Mouse (Mus musculus): ENCODE results near the gene Sorbs2. TPM values are rescaled to one million over a fixed set of nuclear protein-coding genes. Genes with fewer than 3 reads are reported as not detected.

Sorbs2 gene
- polyA plus RNA-seq, 1 experiment from 2014 or later, result 43.2 TPM

GRCm38 (mm10) chr8:45628421-45629065 lies 121.0 kb downstream of the Sorbs2 start:
- no peaks in the 10 kb centered on the region for H3K36me3 ChIP-seq
- H3K27ac ChIP-seq, result peak overlapping the region; percentile 96
- no peak for ATAC-seq (replicated peaks; ENCODE audit: low FRiP score)
- H3K9ac ChIP-seq, result 0 out of 2 replicates have a peak overlapping the region, but pooled peaks have one; percentile 54
- H3K4me1 ChIP-seq, result peaks cover 22% of the 10 kb centered on the region
- peak overlapping the region; percentile 63 for H3K4me3 ChIP-seq (replicated peaks)
- H3K4me2 ChIP-seq, result peak overlapping the region; percentile 78
- no peaks in the 10 kb centered on the region for H3K27me3 ChIP-seq
- WGBS, result 38% methylated on average over 9 of the region's 9 CpGs
- no peaks in the 10 kb centered on the region for H3K9me3 ChIP-seq (replicated peaks)

GRCm38 (mm10) chr8:45629066-45629430 lies 121.5 kb downstream of the Sorbs2 start:
- Histone ChIP-seq H3K4me1 (peaks cover 22% of the 10 kb centered on the region), H3K4me3 (replicated peaks) (peak overlapping the region; percentile 63), H3K27me3 (no peaks in the 10 kb centered on the region), H3K9me3 (replicated peaks) (no peaks in the 10 kb centered on the region), H3K9ac (0 out of 2 replicates have a peak overlapping the region, but pooled peaks have one; percentile 54), H3K27ac (peak overlapping the region; percentile 96), H3K36me3 (no peaks in the 10 kb centered on the region), H3K4me2 (peak overlapping the region; percentile 78)
- no peak for ATAC-seq (replicated peaks; ENCODE audit: low FRiP score)
- WGBS, result 49% methylated on average over 8 of the region's 8 CpGs

- no peak for ATAC-seq (replicated peaks; ENCODE audit: low FRiP score)
- Histone ChIP-seq H3K27me3 (no peaks in the 10 kb centered on the region), H3K4me1 (peaks cover 27% of the 10 kb centered on the region), H3K4me3 (replicated peaks) (no peak overlapping the region), H3K4me2 (no peak overlapping the region), H3K9me3 (replicated peaks) (no peaks in the 10 kb centered on the region), H3K9ac (no peak overlapping the region), H3K36me3 (no peaks in the 10 kb centered on the region), H3K27ac (no peak overlapping the region)
- WGBS, result 66% methylated on average over 8 of the region's 8 CpGs
Observed at GRCm38 (mm10) chr8:45631023-45631422, 123.4 kb downstream of the Sorbs2 start.

- Histone ChIP-seq H3K4me1 (peaks cover 10% of the 10 kb centered on the region), H3K9ac (no peak overlapping the region), H3K4me3 (replicated peaks) (no peak overlapping the region), H3K27ac (no peak overlapping the region), H3K4me2 (no peak overlapping the region), H3K36me3 (no peaks in the 10 kb centered on the region), H3K9me3 (replicated peaks) (no peaks in the 10 kb centered on the region), H3K27me3 (no peaks in the 10 kb centered on the region)
- no peak for ATAC-seq (replicated peaks; ENCODE audit: low FRiP score)
- WGBS, result 76% methylated on average over 6 of the region's 6 CpGs
Observed at GRCm38 (mm10) chr8:45635155-45635554, 127.6 kb downstream of the Sorbs2 start.

- no peak for ATAC-seq (replicated peaks; ENCODE audit: low FRiP score)
- H3K4me1 ChIP-seq, result peaks cover 6% of the 10 kb centered on the region; the same call in 1 of the 2 replicates
- H3K9ac ChIP-seq, result no peak overlapping the region
- no peak overlapping the region for H3K27ac ChIP-seq
- no peaks in the 10 kb centered on the region for H3K36me3 ChIP-seq
- H3K4me3 ChIP-seq (replicated peaks), result no peak overlapping the region
- no peaks in the 10 kb centered on the region for H3K27me3 ChIP-seq
- 86% methylated on average over 1 of the region's 1 CpGs for WGBS
- H3K4me2 ChIP-seq, result no peak overlapping the region
- no peaks in the 10 kb centered on the region for H3K9me3 ChIP-seq (replicated peaks)
Observed at GRCm38 (mm10) chr8:45637745-45638144, 130.2 kb downstream of the Sorbs2 start.

- no peaks in the 10 kb centered on the region for H3K36me3 ChIP-seq
- H3K27me3 ChIP-seq, result no peaks in the 10 kb centered on the region
- no peak overlapping the region for H3K4me3 ChIP-seq (replicated peaks)
- H3K4me1 ChIP-seq, result peaks cover 6% of the 10 kb centered on the region; the same call in 1 of the 2 replicates
- no peaks in the 10 kb centered on the region for H3K9me3 ChIP-seq (replicated peaks)
- no peak for ATAC-seq (replicated peaks; ENCODE audit: low FRiP score)
- H3K4me2 ChIP-seq, result no peak overlapping the region
- H3K9ac ChIP-seq, result no peak overlapping the region
- H3K27ac ChIP-seq, result no peak overlapping the region
Observed at GRCm38 (mm10) chr8:45639444-45639843, 131.9 kb downstream of the Sorbs2 start.

GRCm38 (mm10) chr8:45644651-45645050 lies 137.1 kb downstream of the Sorbs2 start:
- ATAC-seq (replicated peaks; ENCODE audit: low FRiP score), result no peak
- WGBS, result 84% methylated on average over 2 of the region's 2 CpGs

GRCm38 (mm10) chr8:45649063-45649462 lies 141.5 kb downstream of the Sorbs2 start:
- Histone ChIP-seq H3K4me2 (no peak overlapping the region), H3K4me1 (no peaks in the 10 kb centered on the region), H3K27me3 (no peaks in the 10 kb centered on the region), H3K4me3 (replicated peaks) (no peak overlapping the region), H3K9ac (no peak overlapping the region), H3K36me3 (0 out of 2 replicates have a peak, but pooled peaks cover 5% of the 10 kb centered on the region), H3K27ac (no peak overlapping the region), H3K9me3 (replicated peaks) (no peaks in the 10 kb centered on the region)
- no peak for ATAC-seq (replicated peaks; ENCODE audit: low FRiP score)
- 90% methylated on average over 7 of the region's 7 CpGs for WGBS

More at GRCm38 (mm10) chr8:45644651-45645050, 137.1 kb downstream of the Sorbs2 start:
- Histone ChIP-seq H3K27me3 (no peaks in the 10 kb centered on the region), H3K4me2 (no peak overlapping the region), H3K9ac (no peak overlapping the region), H3K27ac (no peak overlapping the region), H3K9me3 (replicated peaks) (no peaks in the 10 kb centered on the region), H3K36me3 (0 out of 2 replicates have a peak, but pooled peaks cover 5% of the 10 kb centered on the region), H3K4me3 (replicated peaks) (no peak overlapping the region), H3K4me1 (no peaks in the 10 kb centered on the region)

- H3K4me3 ChIP-seq (replicated peaks), result no peak overlapping the region
- no peak overlapping the region for H3K27ac ChIP-seq
- H3K36me3 ChIP-seq, result 0 out of 2 replicates have a peak, but pooled peaks cover 5% of the 10 kb centered on the region
- H3K4me2 ChIP-seq, result no peak overlapping the region
- H3K4me1 ChIP-seq, result peaks cover 5% of the 10 kb centered on the region; the same call in 1 of the 2 replicates
- 82% methylated on average over 5 of the region's 5 CpGs for WGBS
- no peaks in the 10 kb centered on the region for H3K27me3 ChIP-seq
- ATAC-seq (replicated peaks; ENCODE audit: low FRiP score), result no peak
- H3K9ac ChIP-seq, result no peak overlapping the region
- no peaks in the 10 kb centered on the region for H3K9me3 ChIP-seq (replicated peaks)
Observed at GRCm38 (mm10) chr8:45649966-45650365, 142.4 kb downstream of the Sorbs2 start.

- no peaks in the 10 kb centered on the region for H3K27me3 ChIP-seq
- no peaks in the 10 kb centered on the region for H3K9me3 ChIP-seq (replicated peaks)
- WGBS, result 71% methylated on average over 3 of the region's 3 CpGs
- no peak overlapping the region for H3K9ac ChIP-seq
- H3K4me1 ChIP-seq, result peaks cover 39% of the 10 kb centered on the region
- 0 out of 2 replicates have a peak overlapping the region, but pooled peaks have one; percentile 26 for H3K4me2 ChIP-seq
- no peaks in the 10 kb centered on the region for H3K36me3 ChIP-seq
- H3K27ac ChIP-seq, result no peak overlapping the region
- ATAC-seq (replicated peaks; ENCODE audit: low FRiP score), result no peak
- no peak overlapping the region for H3K4me3 ChIP-seq (replicated peaks)
Observed at GRCm38 (mm10) chr8:45658021-45658420, 150.4 kb downstream of the Sorbs2 start.

GRCm38 (mm10) chr8:45658458-45659325 lies 151.1 kb downstream of the Sorbs2 start:
- no peak for ATAC-seq (replicated peaks; ENCODE audit: low FRiP score)
- Histone ChIP-seq H3K27ac (peak overlapping the region; percentile 24; the same call in 1 of the 2 replicates), H3K4me3 (replicated peaks) (0 out of 2 replicates have a peak overlapping the region, but pooled peaks have one; percentile 7), H3K4me2 (peak overlapping the region; percentile 26), H3K9me3 (replicated peaks) (no peaks in the 10 kb centered on the region), H3K4me1 (peaks cover 39% of the 10 kb centered on the region), H3K9ac (no peak overlapping the region), H3K36me3 (no peaks in the 10 kb centered on the region), H3K27me3 (no peaks in the 10 kb centered on the region)
- WGBS, result 30% methylated on average over 18 of the region's 18 CpGs

- H3K27me3 ChIP-seq, result no peaks in the 10 kb centered on the region
- 0 out of 2 replicates have a peak overlapping the region, but pooled peaks have one; percentile 24 for H3K27ac ChIP-seq
- 41% methylated on average over 4 of the region's 4 CpGs for WGBS
- H3K9ac ChIP-seq, result no peak overlapping the region
- no peaks in the 10 kb centered on the region for H3K36me3 ChIP-seq
- H3K4me1 ChIP-seq, result peaks cover 39% of the 10 kb centered on the region
- H3K4me3 ChIP-seq (replicated peaks), result 0 out of 2 replicates have a peak overlapping the region, but pooled peaks have one; percentile 7
- H3K9me3 ChIP-seq (replicated peaks), result no peaks in the 10 kb centered on the region
- no peak for ATAC-seq (replicated peaks; ENCODE audit: low FRiP score)
- peak overlapping the region; percentile 9; the same call in 1 of the 2 replicates for H3K4me2 ChIP-seq
Observed at GRCm38 (mm10) chr8:45659473-45659872, 151.9 kb downstream of the Sorbs2 start.
